Comparison of ENCODE assay signal across 12 mouse cellular contexts in genomic region chr19:31714418-31714817, GRCm38 (mm10).
"Had no signal": no experiment of that assay in that cellular context is flagged by ENCODE, and none has a peak within 500 bp of the region (broad histone marks: within the 10 kb centered on the region; RNA-seq: fewer than 3 reads in every experiment).

No protein-coding gene starts in this region.

- H3K27me3 ChIP-seq: limb, embryonic 13.5 days; liver, embryonic 12.5 days; lung, embryonic 15.5 days; midbrain, embryonic 12.5 days; neural tube, embryonic 13.5 days; stomach, embryonic 15.5 days had no signal

- H3K4me1 ChIP-seq: limb, embryonic 13.5 days; liver, embryonic 12.5 days; lung, embryonic 15.5 days; midbrain, embryonic 12.5 days; neural tube, embryonic 13.5 days; stomach, embryonic 15.5 days had no signal

- H3K9ac ChIP-seq: limb, embryonic 13.5 days; liver, embryonic 12.5 days; lung, embryonic 15.5 days; midbrain, embryonic 12.5 days; neural tube, embryonic 13.5 days; stomach, embryonic 15.5 days had no signal

- H3K4me2 ChIP-seq: limb, embryonic 13.5 days; liver, embryonic 12.5 days; lung, embryonic 15.5 days; midbrain, embryonic 12.5 days; neural tube, embryonic 13.5 days; stomach, embryonic 15.5 days had no signal

- H3K36me3 ChIP-seq: limb, embryonic 13.5 days; liver, embryonic 12.5 days; lung, embryonic 15.5 days; midbrain, embryonic 12.5 days; neural tube, embryonic 13.5 days; stomach, embryonic 15.5 days had no signal

- ATAC-seq: intestine, embryonic 16.5 days; liver, embryonic 12.5 days; midbrain, embryonic 16.5 days had no signal

- H3K4me3 ChIP-seq: limb, embryonic 13.5 days; liver, embryonic 12.5 days; lung, embryonic 15.5 days; midbrain, embryonic 12.5 days; neural tube, embryonic 13.5 days; stomach, embryonic 15.5 days had no signal

- H3K27ac ChIP-seq: limb, embryonic 13.5 days; liver, embryonic 12.5 days; lung, embryonic 15.5 days; midbrain, embryonic 12.5 days; neural tube, embryonic 13.5 days; stomach, embryonic 15.5 days had no signal

- DNase-seq: left cerebral cortex, postnatal 4 days; right cerebral cortex, postnatal 4 days; thymus, adult 2 months; thymus, postnatal 25 days had no signal

- H3K9me3 ChIP-seq: limb, embryonic 13.5 days; liver, embryonic 12.5 days; lung, embryonic 15.5 days; midbrain, embryonic 12.5 days; neural tube, embryonic 13.5 days; stomach, embryonic 15.5 days had no signal
